Mouse (Mus musculus) MEL (cell line): Measurements from ENCODE around the gene Porcn. TPM values are rescaled to one million over a fixed set of nuclear protein-coding genes. Genes with fewer than 3 reads are reported as not detected.

Experiments
- DNase-seq: peaks from one replicate; pipeline ENCODE4 v3.0.0; 2011; ENCODE audit warnings: low read depth, low spot score
- H3K27ac ChIP-seq: 2 replicates; pipeline ENCODE4 v1.5.1; 2012; ENCODE audit warnings: low read depth, mild to moderate bottlenecking, control low read depth, low read length, moderate library complexity; ENCODE audit not compliant: control insufficient read depth
- H3K27me3 ChIP-seq, 2 experiments: fragments of 150-350 bp in 1 of 2; sonication (generic) in 1 of 2; 2 replicates each; pipeline ENCODE4 v1.6.1; 2012; ENCODE audit warnings: low read length in 2 of 2, mild to moderate bottlenecking in 2 of 2, improper control_type of control experiment in 1 of 2, moderate library complexity in 1 of 2; ENCODE audit not compliant: insufficient read depth in 2 of 2, control insufficient read depth in 1 of 2
- H3K36me3 ChIP-seq, 2 experiments: 2 replicates each; pipeline ENCODE4 v1.6.1; 2012 to 2014; ENCODE audit warnings: low read length in 2 of 2, improper control_type of control experiment in 1 of 2, inconsistent platforms in 1 of 2, mild to moderate bottlenecking in 1 of 2; ENCODE audit not compliant: insufficient read depth in 2 of 2, control insufficient read depth in 1 of 2
- H3K4me1 ChIP-seq, 2 experiments: fragments of 150-350 bp in 1 of 2; sonication (generic) in 1 of 2; 2 replicates each; pipeline ENCODE4 v1.6.1; 2012; ENCODE audit warnings: low read length in 2 of 2, improper control_type of control experiment in 1 of 2, mild to moderate bottlenecking in 1 of 2; ENCODE audit not compliant: insufficient read depth in 2 of 2, control insufficient read depth in 1 of 2
- H3K4me3 ChIP-seq, 2 experiments: fragments of 150-350 bp in 1 of 2; sonication (generic) in 1 of 2; 2 replicates each; pipeline ENCODE4 v1.5.1; 2012; ENCODE audit warnings: low read depth in 2 of 2, low read length in 2 of 2, mild to moderate bottlenecking in 2 of 2, moderate library complexity in 2 of 2, control low read depth in 1 of 2, improper control_type of control experiment in 1 of 2; ENCODE audit not compliant: control insufficient read depth in 1 of 2, insufficient read depth in 1 of 2
- H3K79me2 ChIP-seq: 2 replicates; pipeline ENCODE4 v1.6.1; 2012; ENCODE audit warnings: mild to moderate bottlenecking, low read length, moderate library complexity; ENCODE audit not compliant: control insufficient read depth, poor library complexity, insufficient read depth
- H3K9ac ChIP-seq: 2 replicates; pipeline ENCODE4 v1.6.1; 2012; ENCODE audit warnings: low read depth, mild to moderate bottlenecking, control low read depth, low read length, moderate library complexity; ENCODE audit not compliant: control insufficient read depth, poor library complexity, severe bottlenecking
- H3K9me3 ChIP-seq: fragments of 150-350 bp; sonication (generic); replicated peaks from 2 replicates; pipeline ENCODE4 v1.6.1; 2012; ENCODE audit warnings: mild to moderate bottlenecking, low read length, improper control_type of control experiment, moderate library complexity; ENCODE audit not compliant: insufficient read depth
- BHLHE40 ChIP-seq: IDR thresholded peaks from 2 replicates; pipeline ENCODE4 v1.6.1; 2012; ENCODE audit warnings: low read depth, mild to moderate bottlenecking, inconsistent platforms, low read length, improper control_type of control experiment, borderline replicate concordance
- E2F4 ChIP-seq: IDR thresholded peaks from 2 replicates; pipeline ENCODE4 v1.6.1; 2011; ENCODE audit warnings: low read depth, low read length, improper control_type of control experiment, borderline replicate concordance
- ELF1 ChIP-seq: IDR thresholded peaks from 2 replicates; pipeline ENCODE4 v1.6.1; 2014; ENCODE audit warnings: low read depth, mild to moderate bottlenecking, inconsistent platforms, low read length, improper control_type of control experiment, moderate library complexity
- EP300 ChIP-seq, 2 experiments: IDR thresholded peaks; 2 replicates each; pipeline ENCODE4 v1.6.1; 2011; ENCODE audit warnings: improper control_type of control experiment in 2 of 2, low read length in 2 of 2, low read depth in 1 of 2, mild to moderate bottlenecking in 1 of 2
- ETS1 ChIP-seq: IDR thresholded peaks from 2 replicates; pipeline ENCODE4 v1.6.1; 2012; ENCODE audit warnings: low read depth, mild to moderate bottlenecking, inconsistent platforms, low read length, improper control_type of control experiment, moderate library complexity
- GABPA ChIP-seq: IDR thresholded peaks from 2 replicates; pipeline ENCODE4 v1.6.1; 2012; ENCODE audit warnings: low read depth, mild to moderate bottlenecking, inconsistent platforms, low read length, improper control_type of control experiment, moderate library complexity
- GATA1 ChIP-seq: IDR thresholded peaks from 2 replicates; pipeline ENCODE4 v1.6.1; 2011; ENCODE audit warnings: low read depth, low read length, improper control_type of control experiment
- HCFC1 ChIP-seq: IDR thresholded peaks from 2 replicates; pipeline ENCODE4 v1.6.1; 2012; ENCODE audit warnings: low read depth, mild to moderate bottlenecking, inconsistent platforms, low read length, improper control_type of control experiment, moderate library complexity
- JUND ChIP-seq: IDR thresholded peaks from 2 replicates; pipeline ENCODE4 v1.6.1; 2011; ENCODE audit warnings: low read depth, mild to moderate bottlenecking, improper control_type of control experiment, low read length
- MAFK ChIP-seq: IDR thresholded peaks from 2 replicates; pipeline ENCODE4 v1.6.1; 2011; ENCODE audit warnings: low read depth, mild to moderate bottlenecking, low read length, improper control_type of control experiment, borderline replicate concordance
- MEF2A ChIP-seq: IDR thresholded peaks from 2 replicates; pipeline ENCODE4 v1.6.1; 2014; ENCODE audit warnings: low read depth, mild to moderate bottlenecking, inconsistent platforms, low read length, improper control_type of control experiment; ENCODE audit not compliant: poor library complexity, insufficient replicate concordance, severe bottlenecking; ENCODE audit errors: extremely low read depth
- MXI1 ChIP-seq: IDR thresholded peaks from 2 replicates; pipeline ENCODE4 v1.6.1; 2011; ENCODE audit warnings: mild to moderate bottlenecking, low read depth, low read length, improper control_type of control experiment
- MYB ChIP-seq: IDR thresholded peaks from 2 replicates; pipeline ENCODE4 v1.6.1; 2011; ENCODE audit warnings: mild to moderate bottlenecking, low read depth, low read length, improper control_type of control experiment
- NELFE ChIP-seq: IDR thresholded peaks from 2 replicates; pipeline ENCODE4 v1.6.1; 2011; ENCODE audit warnings: low read depth, low read length, improper control_type of control experiment
- NRF1 ChIP-seq: IDR thresholded peaks from 2 replicates; pipeline ENCODE4 v1.6.1; 2014; ENCODE audit warnings: low read depth, mild to moderate bottlenecking, inconsistent platforms, low read length, improper control_type of control experiment, moderate library complexity; ENCODE audit not compliant: poor library complexity, insufficient read depth, severe bottlenecking
- POLR2A ChIP-seq, 2 experiments: IDR thresholded peaks; 2 replicates each; pipeline ENCODE4 v1.6.1; 2011 to 2012; ENCODE audit warnings: low read length in 2 of 2, mild to moderate bottlenecking in 2 of 2, control low read depth in 1 of 2, improper control_type of control experiment in 1 of 2, low read depth in 1 of 2, moderate library complexity in 1 of 2; ENCODE audit not compliant: control insufficient read depth in 1 of 2, insufficient read depth in 1 of 2, poor library complexity in 1 of 2
- POLR2AphosphoS2 ChIP-seq: IDR thresholded peaks from 2 replicates; pipeline ENCODE4 v1.6.1; 2011; ENCODE audit warnings: low read length, improper control_type of control experiment
- POLR2AphosphoS5 ChIP-seq: IDR thresholded peaks from 2 replicates; pipeline ENCODE4 v1.6.1; 2012; ENCODE audit warnings: low read depth, borderline replicate concordance, mild to moderate bottlenecking, inconsistent platforms, low read length, moderate library complexity, mixed read lengths
- RAD21 ChIP-seq: IDR thresholded peaks from 2 replicates; pipeline ENCODE4 v1.6.1; 2011; ENCODE audit warnings: mild to moderate bottlenecking, low read depth, low read length, improper control_type of control experiment
- RCOR1 ChIP-seq: IDR thresholded peaks from 2 replicates; pipeline ENCODE4 v1.6.1; 2012; ENCODE audit warnings: low read depth, mild to moderate bottlenecking, inconsistent platforms, low read length, improper control_type of control experiment
- SIN3A ChIP-seq: IDR thresholded peaks from 2 replicates; pipeline ENCODE4 v1.6.1; 2012; ENCODE audit warnings: low read length, improper control_type of control experiment, inconsistent platforms
- TAL1 ChIP-seq: IDR thresholded peaks from 2 replicates; pipeline ENCODE4 v1.6.1; 2012; ENCODE audit warnings: mild to moderate bottlenecking, inconsistent platforms, low read length, moderate library complexity, mixed read lengths
- TBP ChIP-seq: IDR thresholded peaks from 2 replicates; pipeline ENCODE4 v1.8.0; 2011; ENCODE audit warnings: low read depth, low read length, improper control_type of control experiment
- TCF12 ChIP-seq: IDR thresholded peaks from 2 replicates; pipeline ENCODE4 v1.6.1; 2014; ENCODE audit warnings: low read depth, mild to moderate bottlenecking, inconsistent platforms, low read length, improper control_type of control experiment, moderate library complexity
- UBTF ChIP-seq: IDR thresholded peaks from 2 replicates; pipeline ENCODE4 v1.6.1; 2012; ENCODE audit warnings: low read depth, mild to moderate bottlenecking, inconsistent platforms, low read length, improper control_type of control experiment, moderate library complexity, borderline replicate concordance; ENCODE audit not compliant: insufficient read depth
- USF1 ChIP-seq: IDR thresholded peaks from 2 replicates; pipeline ENCODE4 v1.6.1; 2014; ENCODE audit warnings: low read depth, mild to moderate bottlenecking, inconsistent platforms, low read length, improper control_type of control experiment, moderate library complexity
- USF2 ChIP-seq, 2 experiments: IDR thresholded peaks; 2 replicates each; pipeline ENCODE4 v1.6.1; 2011 to 2012; ENCODE audit warnings: improper control_type of control experiment in 2 of 2, low read length in 2 of 2, borderline replicate concordance in 1 of 2, inconsistent platforms in 1 of 2, low read depth in 1 of 2, mild to moderate bottlenecking in 1 of 2; ENCODE audit not compliant: insufficient read depth in 1 of 2
- ZC3H11A ChIP-seq: IDR thresholded peaks from 2 replicates; pipeline ENCODE4 v1.6.1; 2012; ENCODE audit warnings: low read depth, mild to moderate bottlenecking, inconsistent platforms, low read length, improper control_type of control experiment
- ZMIZ1 ChIP-seq: IDR thresholded peaks from 2 replicates; pipeline ENCODE4 v1.6.1; 2012; ENCODE audit warnings: low read depth, mild to moderate bottlenecking, inconsistent platforms, low read length, improper control_type of control experiment, moderate library complexity
- ZNF384 ChIP-seq: IDR thresholded peaks from 2 replicates; pipeline ENCODE4 v1.6.1; 2012; ENCODE audit warnings: low read depth, mild to moderate bottlenecking, inconsistent platforms, low read length, improper control_type of control experiment
- polyA plus RNA-seq, 2 experiments: library from polyadenylated mRNA; stranded (reverse) in 1 of 2; unstranded in 1 of 2; fragments of >175 nt in 1 of 2; fragments of >200 nt in 1 of 2; gene quantifications; 2 replicates each; pipeline versions ENCODE4 v1.2.1 to v1.2.4; 2012; ENCODE audit warnings: low replicate concordance in 2 of 2, low read depth in 1 of 2; ENCODE audit not compliant: insufficient read length in 2 of 2, insufficient read depth in 1 of 2, missing spikeins in 1 of 2
- total RNA-seq: library from RNA; depleted of rRNA; stranded (reverse); fragments of 300-350 nt; gene quantifications from 2 replicates; pipeline ENCODE4 v1.2.3, GENCODE M21; 2012

Gene Porcn
- total and polyA plus RNA-seq, 3 experiments = 3.5 to 16.1 TPM; not detected in 1

DNA sequence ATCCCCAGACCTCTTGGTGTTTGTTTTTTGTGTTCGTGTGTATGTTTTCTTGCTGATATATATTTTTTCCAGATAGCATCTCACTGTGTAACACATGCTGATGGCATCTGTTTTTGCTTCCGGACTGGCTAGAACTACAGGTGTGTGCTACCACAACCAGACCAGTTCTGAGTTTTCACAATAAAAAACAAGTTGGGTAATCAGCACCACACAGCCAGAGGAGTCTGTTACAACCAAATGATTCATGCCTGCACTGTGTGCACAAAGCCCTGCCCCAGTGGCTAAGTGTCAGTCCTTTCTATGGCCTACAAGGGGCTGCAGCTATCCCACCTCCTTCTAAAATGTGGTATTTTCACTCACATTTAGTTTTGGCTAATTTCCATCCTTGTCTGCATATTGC is 30.4 kb upstream of the Porcn start:
- DNase-seq = no peak
- peaks cover 2 to 7% of the 10 kb centered on the region in 2 experiments for H3K36me3 ChIP-seq

GRCm38 (mm10) chrX:8233602-8234001 is 27.3 kb upstream of the Porcn start:
- H3K4me1 ChIP-seq = peaks cover 5 to 8% of the 10 kb centered on the region in 2 experiments
- DNase-seq = peak; percentile 45

More for the DNA sequence above, 30.4 kb upstream of the Porcn start:
- H3K27ac ChIP-seq = no peak overlapping the region
- no peaks in the 10 kb centered on the region for H3K79me2 ChIP-seq
- no peaks in the 10 kb centered on the region for H3K27me3 ChIP-seq
- TF ChIP-seq TCF12 (no peak), TBP (no peak), USF1 (no peak), HCFC1 (no peak), SIN3A (no peak), RAD21 (no peak), POLR2AphosphoS2 (no peak), GATA1 (no peak), E2F4 (no peak), MAFK (no peak), POLR2A (IDR thresholded peaks at IDR 0.05; ENCODE audit: control insufficient read depth in 1 of 2, insufficient read depth in 1 of 2, low read depth in 1 of 2, low read length in 2 of 2, poor library complexity in 1 of 2) (no peak), NELFE (no peak)
- no peak overlapping the region for H3K9ac ChIP-seq
- no peak overlapping the region for H3K4me3 ChIP-seq
- H3K9me3 ChIP-seq = no peaks in the 10 kb centered on the region
- H3K4me1 ChIP-seq = peaks cover 3 to 8% of the 10 kb centered on the region in 2 experiments

More at GRCm38 (mm10) chrX:8233602-8234001, 27.3 kb upstream of the Porcn start:
- Histone ChIP-seq H3K79me2 (no peaks in the 10 kb centered on the region), H3K4me3 (no peak overlapping the region), H3K9me3 (no peaks in the 10 kb centered on the region), H3K27me3 (no peaks in the 10 kb centered on the region), H3K36me3 (peaks cover 0 to 7% of the 10 kb centered on the region in 2 experiments; a peak in 2 of 4 replicates), H3K9ac (no peak overlapping the region), H3K27ac (no peak overlapping the region)
- no peak for TF ChIP-seq ZMIZ1
- TF ChIP-seq BHLHE40 = no peak
- 0 out of 2 replicates have a peak, but pooled peaks have one; percentile 21 for TF ChIP-seq ETS1
- TF ChIP-seq RAD21 = no peak
- TF ChIP-seq NRF1 = no peak
- TF ChIP-seq MYB = no peak
- no peak for TF ChIP-seq POLR2A (IDR thresholded peaks at IDR 0.05; ENCODE audit: control insufficient read depth in 1 of 2, insufficient read depth in 1 of 2, low read depth in 1 of 2, low read length in 2 of 2, poor library complexity in 1 of 2)
- 0 out of 2 replicates have a peak, but pooled peaks have one; percentile 15 for TF ChIP-seq TAL1
- 0 out of 2 replicates have a peak, but pooled peaks have one; percentile 68 for TF ChIP-seq RCOR1
- TF ChIP-seq ZNF384 = peak; percentile 90
- peak; percentile 82 for TF ChIP-seq GATA1
- 0 out of 2 replicates have a peak, but pooled peaks have one; percentile 10 for TF ChIP-seq MEF2A
- no peak for TF ChIP-seq ELF1
- TF ChIP-seq USF2 (IDR thresholded peaks at IDR 0.05; ENCODE audit: borderline replicate concordance in 1 of 2, insufficient read depth in 1 of 2, low read depth in 1 of 2, low read length in 2 of 2) = no peak
- TF ChIP-seq UBTF = no peak
- TF ChIP-seq EP300 (IDR thresholded peaks at IDR 0.05; ENCODE audit: low read depth in 1 of 2, low read length in 2 of 2) = peak; percentile 72 to 81
- peak; percentile 82 for TF ChIP-seq TCF12
- TF ChIP-seq JUND = no peak
- no peak for TF ChIP-seq MAFK
- TF ChIP-seq POLR2AphosphoS5 = no peak
- TF ChIP-seq MXI1 = peak; percentile 29; the same call in 1 of the 2 replicates
- TF ChIP-seq GABPA = no peak
- no peak for TF ChIP-seq ZC3H11A
- no peak for TF ChIP-seq POLR2AphosphoS2
- no peak; the same call in 1 of the 2 replicates for TF ChIP-seq SIN3A
